Mouse (Mus musculus) cerebellum, adult 11 months (tissue): ENCODE results near the gene Acvr1b.

Experiments
- DNase-seq: peaks from one replicate; pipeline ENCODE4 v3.0.0; 2022

Acvr1b gene

GRCm38 (mm10) chr15:101176795-101177691 is 3.2 kb downstream of the Acvr1b start:
- no peak for DNase-seq

- no peak for DNase-seq
Measured at GRCm38 (mm10) chr15:101180363-101181105, 6.7 kb downstream of the Acvr1b start.

- DNase-seq = no peak
Measured at GRCm38 (mm10) chr15:101181106-101181466, 7.2 kb downstream of the Acvr1b start.

- no peak for DNase-seq
Measured at GRCm38 (mm10) chr15:101181500-101181899, 7.6 kb downstream of the Acvr1b start.

- no peak for DNase-seq
Measured at GRCm38 (mm10) chr15:101182676-101183075, 8.8 kb downstream of the Acvr1b start.

- DNase-seq = no peak
Measured at GRCm38 (mm10) chr15:101184300-101184699, 10.4 kb downstream of the Acvr1b start.

- DNase-seq = no peak
Measured at GRCm38 (mm10) chr15:101185549-101185948, 11.7 kb downstream of the Acvr1b start.

- no peak for DNase-seq
Measured at GRCm38 (mm10) chr15:101187907-101188306, 14.0 kb downstream of the Acvr1b start.

- DNase-seq = no peak
Measured at GRCm38 (mm10) chr15:101189981-101190761, 16.3 kb downstream of the Acvr1b start.

GRCm38 (mm10) chr15:101190762-101191150 is 16.9 kb downstream of the Acvr1b start:
- no peak for DNase-seq

- DNase-seq = no peak
Measured at GRCm38 (mm10) chr15:101191459-101192259, 17.8 kb downstream of the Acvr1b start.

GRCm38 (mm10) chr15:101192260-101192640 is 18.4 kb downstream of the Acvr1b start:
- no peak for DNase-seq

GRCm38 (mm10) chr15:101192651-101193050 is 18.8 kb downstream of the Acvr1b start:
- no peak for DNase-seq

GRCm38 (mm10) chr15:101193971-101194370 is 20.1 kb downstream of the Acvr1b start:
- DNase-seq = no peak

GRCm38 (mm10) chr15:101194951-101195823 is 21.3 kb downstream of the Acvr1b start:
- no peak for DNase-seq

- DNase-seq = no peak
Measured at GRCm38 (mm10) chr15:101196079-101196795, 22.4 kb downstream of the Acvr1b start.

- no peak for DNase-seq
Measured at GRCm38 (mm10) chr15:101196961-101197360, 23.1 kb downstream of the Acvr1b start.

GRCm38 (mm10) chr15:101197497-101198179 is 23.8 kb downstream of the Acvr1b start:
- DNase-seq = no peak

- DNase-seq = peak; percentile 63
Measured at GRCm38 (mm10) chr15:101198218-101198617, 24.4 kb downstream of the Acvr1b start.

- no peak for DNase-seq
Measured at GRCm38 (mm10) chr15:101198850-101199249, 25.0 kb downstream of the Acvr1b start.
